Mouse (Mus musculus): ENCODE measurements around the gene Rab11fip4.
A peak's percentile ranks its signal among the peaks of the same experiment; 100 is the strongest.

The Rab11fip4 gene

GRCm38 (mm10) chr11:79656491-79656890 lies 65.5 kb downstream of the Rab11fip4 start:
- DNase-seq = no peak

DNA sequence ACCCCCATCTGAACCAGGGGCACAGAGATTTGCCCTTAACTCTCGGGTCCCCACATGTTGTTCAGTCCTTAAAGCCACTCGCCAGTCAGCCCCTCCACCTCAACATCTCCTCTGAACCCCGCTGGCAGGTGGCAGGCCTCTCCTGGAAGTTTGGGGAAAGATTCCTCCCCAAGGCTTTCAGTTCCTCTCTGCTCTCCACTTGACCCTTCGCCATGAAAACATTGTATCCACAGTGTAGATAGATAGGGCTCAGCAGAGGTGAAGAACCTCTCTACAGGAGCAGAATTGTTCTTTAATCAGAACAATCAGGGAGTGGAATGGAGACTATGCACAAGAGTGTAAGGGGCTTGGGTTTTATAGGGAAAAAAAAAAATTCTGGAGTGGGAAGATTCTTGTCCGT lies 66.0 kb downstream of the Rab11fip4 start:
- DNase-seq = no peak

DNA sequence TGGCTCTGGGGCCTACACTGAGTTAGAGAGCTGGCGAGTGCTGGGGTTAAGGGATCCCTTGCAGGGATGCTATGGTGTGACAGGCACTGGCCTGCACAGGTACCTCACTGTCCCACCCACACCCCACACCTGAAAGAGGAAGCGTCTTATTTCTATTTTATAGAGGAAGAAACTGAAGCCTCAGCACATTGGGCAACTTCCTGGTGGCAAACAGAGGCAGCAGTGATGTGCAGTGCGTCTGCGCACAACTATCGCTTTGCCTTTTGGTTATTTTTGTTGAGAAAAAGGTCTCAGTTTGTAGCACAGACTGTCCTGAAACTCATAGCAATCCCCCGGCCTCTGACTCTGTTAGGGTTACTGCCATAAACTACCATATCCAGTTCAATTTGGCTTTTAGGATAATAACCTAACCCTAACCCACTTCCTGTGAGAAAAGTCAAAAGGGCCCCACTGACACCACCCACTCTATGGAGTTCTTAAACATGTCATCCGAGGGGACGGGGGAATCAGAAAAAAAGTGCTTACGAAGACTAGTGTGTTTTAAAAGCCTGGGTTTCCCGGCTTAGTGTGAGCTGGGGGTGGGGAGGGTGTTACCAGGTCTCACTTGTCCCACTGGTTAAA lies 67.3 kb downstream of the Rab11fip4 start:
- DNase-seq = peak; percentile 52

DNA sequence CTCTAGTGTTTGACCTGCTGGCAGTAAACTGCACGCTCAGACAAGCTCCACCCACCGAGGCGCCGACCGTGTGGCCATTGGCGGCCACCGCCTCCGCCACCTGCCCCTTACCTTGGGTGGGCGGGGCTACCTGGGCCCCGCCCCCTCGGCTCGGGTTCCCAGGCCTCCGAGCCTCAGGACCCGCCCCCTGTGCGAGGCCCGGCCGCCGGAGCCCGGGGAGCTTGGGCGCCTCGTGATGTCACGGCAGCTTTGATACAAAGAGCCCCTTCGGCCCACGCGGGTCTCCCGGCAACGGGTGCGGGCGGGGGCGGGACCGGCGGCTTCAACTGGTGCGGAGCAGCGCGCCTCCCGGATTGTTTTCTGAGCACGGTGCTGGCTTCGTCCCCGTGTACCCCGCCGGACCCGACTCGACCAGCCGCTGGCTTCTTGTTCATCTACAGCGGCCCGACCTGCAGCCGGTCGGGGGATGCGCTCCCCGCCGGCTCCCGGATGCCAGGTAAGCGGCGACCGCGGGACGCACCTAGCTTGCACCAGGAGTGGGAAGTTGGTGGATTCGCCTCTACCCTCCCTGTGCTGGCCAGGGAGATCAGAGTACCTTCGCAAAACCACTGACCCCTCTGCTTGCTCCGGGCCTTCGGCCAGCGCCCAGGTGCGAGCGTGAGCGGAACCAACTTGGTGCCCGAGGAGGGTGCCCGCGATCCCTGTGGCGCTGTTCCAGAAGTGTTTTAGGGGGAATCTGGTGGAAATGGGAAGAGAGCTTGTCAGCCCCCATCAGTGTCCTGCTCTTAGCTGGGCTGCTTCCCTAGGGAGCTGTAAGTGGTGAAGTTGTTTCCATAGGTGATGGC lies 69.6 kb downstream of the Rab11fip4 start:
- DNase-seq = peak; percentile 80

GRCm38 (mm10) chr11:79661877-79662545 lies 71.0 kb downstream of the Rab11fip4 start:
- DNase-seq = no peak

- no peak for DNase-seq
Observed at GRCm38 (mm10) chr11:79663158-79663557, 72.1 kb downstream of the Rab11fip4 start.

- DNase-seq = no peak
Observed at GRCm38 (mm10) chr11:79663570-79663969, 72.6 kb downstream of the Rab11fip4 start.

DNA sequence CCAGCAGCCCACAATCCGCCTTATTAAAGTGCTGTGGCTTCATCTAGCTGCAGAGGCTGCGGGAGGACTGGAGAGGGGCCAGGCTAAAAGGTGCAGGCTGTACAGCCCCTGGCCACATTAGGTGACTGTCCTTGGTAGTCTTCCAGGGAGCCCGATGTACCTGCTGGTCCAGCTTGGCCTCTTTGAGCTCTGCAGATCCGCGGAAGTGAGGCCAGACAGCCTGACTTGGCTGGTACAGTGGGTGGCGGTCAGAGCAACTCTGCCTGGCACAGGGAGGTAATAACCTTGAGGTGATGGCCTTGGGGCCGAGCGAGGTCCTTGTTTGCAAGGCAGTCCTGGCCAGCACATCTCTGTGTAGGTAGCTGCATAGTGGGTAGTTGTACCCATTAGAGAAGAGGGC lies 75.5 kb downstream of the Rab11fip4 start:
- DNase-seq = no peak

- no peak for DNase-seq
Observed at GRCm38 (mm10) chr11:79669210-79669609, 78.2 kb downstream of the Rab11fip4 start.

DNA sequence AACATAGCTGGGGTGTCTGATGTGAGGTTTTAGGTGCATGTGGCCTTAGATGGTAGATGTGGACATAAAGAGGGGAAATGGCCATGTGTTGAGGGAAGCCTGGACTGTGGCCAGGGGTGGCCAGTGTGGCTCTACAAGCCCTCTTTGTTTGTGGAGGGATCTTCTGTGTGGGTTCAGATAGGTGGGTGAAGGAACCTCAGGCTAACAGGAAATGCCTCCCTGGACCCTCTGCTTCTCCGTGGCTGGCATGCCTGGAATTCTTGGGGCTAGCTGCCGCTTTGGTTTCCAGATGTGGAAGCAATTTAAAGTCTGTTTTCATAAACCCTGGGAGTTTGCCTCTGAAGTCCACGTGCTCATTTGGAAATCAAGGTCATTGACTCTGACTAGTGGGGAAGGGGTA lies 78.9 kb downstream of the Rab11fip4 start:
- DNase-seq = no peak

DNA sequence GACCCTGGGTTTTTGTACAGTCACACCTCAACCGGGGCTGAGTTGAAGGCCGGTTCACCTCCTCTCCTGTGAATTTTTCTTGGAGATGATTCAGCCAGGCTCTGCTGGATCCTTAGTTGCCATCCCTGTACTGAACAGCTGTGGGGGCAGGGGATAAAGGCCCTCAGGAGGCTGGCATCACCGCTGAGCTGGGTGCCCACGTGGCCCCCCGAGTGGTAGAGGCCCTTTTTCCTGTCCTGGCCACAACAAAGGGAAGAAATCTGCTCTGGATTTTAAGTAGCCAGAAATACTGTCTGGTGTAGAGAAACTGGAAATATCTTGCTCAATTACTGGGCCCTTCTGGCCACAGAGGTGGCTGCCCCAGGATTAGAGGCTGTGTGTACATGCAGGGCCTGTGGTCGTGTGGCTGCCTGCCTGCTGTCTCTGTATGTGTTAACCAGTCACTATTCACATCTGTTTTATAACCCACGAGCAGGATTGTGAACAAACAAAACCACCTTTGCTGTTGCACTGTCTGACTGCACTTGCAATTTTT lies 79.5 kb downstream of the Rab11fip4 start:
- DNase-seq = peak; percentile 41

- peak; percentile 81 for DNase-seq
Observed at GRCm38 (mm10) chr11:79671668-79672281, 80.8 kb downstream of the Rab11fip4 start.

DNA sequence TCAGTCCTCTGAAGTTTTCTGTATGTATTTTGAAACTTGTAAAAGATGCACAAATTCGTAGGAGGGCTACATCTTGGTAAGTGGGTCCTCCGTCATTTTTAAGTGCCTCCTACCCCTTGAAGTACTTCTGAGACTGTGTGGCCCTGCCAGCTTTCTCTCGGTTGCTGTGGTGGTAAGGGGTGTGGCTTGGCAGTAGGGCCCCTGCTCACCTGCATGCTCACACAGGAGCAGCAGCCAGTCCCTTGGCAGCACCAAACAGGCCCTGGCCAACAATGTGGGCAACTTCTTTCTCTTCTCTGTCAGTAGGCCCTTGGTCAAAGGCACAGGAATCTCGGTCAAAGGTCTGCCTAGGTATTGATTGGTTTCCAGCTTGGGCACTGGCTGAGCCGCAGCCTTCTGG lies 82.1 kb downstream of the Rab11fip4 start:
- DNase-seq = peak; percentile 50

- no peak for DNase-seq
Observed at GRCm38 (mm10) chr11:79673717-79674116, 82.7 kb downstream of the Rab11fip4 start.

GRCm38 (mm10) chr11:79674231-79674630 lies 83.2 kb downstream of the Rab11fip4 start:
- no peak for DNase-seq

DNA sequence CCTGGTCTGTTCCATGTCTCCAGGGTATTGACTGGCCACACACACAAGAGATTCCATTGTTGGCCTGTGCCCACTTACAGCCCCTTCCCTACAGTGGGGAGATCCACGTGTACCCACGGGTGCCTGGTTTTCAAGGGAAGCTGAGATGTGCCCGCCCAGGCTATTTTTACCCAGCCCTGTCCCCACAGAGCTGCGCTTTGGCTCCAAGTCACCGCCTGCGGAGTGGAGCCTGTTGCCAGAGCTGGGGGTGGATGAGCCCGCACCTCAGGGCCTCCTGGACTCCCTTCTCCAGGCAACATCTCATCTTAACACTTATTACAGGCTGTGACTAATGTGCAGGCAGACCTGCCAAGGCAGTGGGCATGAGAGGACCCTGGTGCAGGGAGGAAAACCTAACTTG lies 83.6 kb downstream of the Rab11fip4 start:
- no peak for DNase-seq

DNA sequence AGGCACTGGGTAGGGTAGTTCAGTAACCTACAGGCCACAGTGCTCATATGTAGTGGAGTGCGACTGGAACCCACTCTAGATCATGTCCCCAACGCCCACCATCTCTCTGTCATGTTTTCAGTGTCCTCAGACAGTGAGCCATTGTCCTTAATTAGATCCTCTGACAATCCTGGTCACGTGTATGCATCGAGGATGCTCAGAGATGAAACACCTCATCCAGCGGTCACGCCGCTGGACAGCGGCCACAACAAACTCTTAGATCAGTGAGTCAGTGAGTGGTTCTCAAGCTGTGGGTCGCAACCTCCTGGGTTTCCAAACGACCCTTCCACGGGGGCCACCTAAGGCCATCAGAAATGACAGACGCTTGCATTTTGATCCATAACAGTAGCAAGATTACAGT lies 84.3 kb downstream of the Rab11fip4 start:
- no peak for DNase-seq

GRCm38 (mm10) chr11:79675994-79676393 lies 85.0 kb downstream of the Rab11fip4 start:
- DNase-seq = no peak

GRCm38 (mm10) chr11:79676483-79676967 lies 85.5 kb downstream of the Rab11fip4 start:
- DNase-seq = no peak

DNA sequence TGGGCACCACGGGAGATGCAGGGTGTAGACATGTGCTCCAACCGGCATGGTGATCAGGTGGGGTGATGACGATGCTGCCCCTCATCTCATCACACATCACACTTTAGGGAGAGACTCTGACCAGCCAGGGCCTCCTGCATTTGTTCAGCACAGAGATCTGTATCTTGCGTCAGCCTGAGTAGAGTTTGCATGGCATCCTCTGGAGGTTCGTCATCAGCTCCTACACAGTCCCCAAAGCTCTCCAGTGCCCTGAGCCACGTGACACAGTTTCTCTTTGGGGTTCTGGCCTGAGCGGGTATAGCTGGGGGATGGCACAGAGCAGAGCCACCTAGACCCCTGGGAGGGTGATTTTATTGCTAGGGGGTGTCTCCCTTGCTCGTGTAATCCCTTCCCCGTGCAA lies 86.4 kb downstream of the Rab11fip4 start:
- DNase-seq = no peak

GRCm38 (mm10) chr11:79678363-79679153 lies 87.5 kb downstream of the Rab11fip4 start:
- no peak for DNase-seq

- DNase-seq = no peak
Observed at GRCm38 (mm10) chr11:79679929-79680328, 88.9 kb downstream of the Rab11fip4 start.

Data from thymus, postnatal 14 days (tissue).